Mouse (Mus musculus) liver, postnatal 0 days (tissue): Measurements from ENCODE around the gene Mfsd1.

ENCODE experiments used
- CTCF ChIP-seq: sonication (generic); IDR thresholded peaks from 2 replicates; pipeline ENCODE4 v1.5.1; 2016; ENCODE audit warnings: antibody characterized with exemption, low read depth
- EP300 ChIP-seq: IDR thresholded peaks from 2 replicates; pipeline ENCODE4 v1.6.1; 2016; ENCODE audit warnings: antibody characterized with exemption, low read depth, mild to moderate bottlenecking

DNA sequence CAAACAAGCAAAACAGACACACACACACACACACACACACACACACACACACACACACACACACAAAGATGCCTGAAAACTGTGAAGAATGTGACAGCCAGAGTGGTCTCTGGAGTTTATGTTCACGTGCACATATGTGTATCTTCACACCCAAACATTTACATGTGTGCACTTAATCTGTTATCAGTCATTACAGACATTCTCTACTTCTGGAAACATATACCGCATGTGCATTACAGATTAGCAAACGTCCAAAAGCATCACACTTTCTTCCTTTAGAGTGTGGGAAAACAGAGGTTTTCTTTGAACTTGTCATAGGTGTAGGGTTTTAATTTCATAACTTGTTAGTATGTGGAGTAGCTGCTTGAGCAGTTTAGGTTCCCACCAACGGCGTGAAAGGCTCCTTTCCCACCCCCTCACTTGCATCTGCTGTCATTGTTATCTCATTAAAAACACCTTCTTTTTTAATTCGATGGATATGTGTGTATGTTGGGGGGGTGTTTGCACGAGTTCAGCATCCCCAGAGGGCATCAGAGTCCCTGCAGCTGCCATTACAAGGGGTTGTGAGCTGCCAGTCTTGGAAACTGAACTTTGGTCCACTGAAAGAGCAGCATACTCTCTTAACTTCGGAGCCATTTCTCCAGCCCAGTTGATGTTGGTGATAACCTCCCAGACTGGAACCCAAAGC, 16.9 kb upstream of the Mfsd1 start:
- peak; percentile 97 for TF ChIP-seq EP300
- no peak for TF ChIP-seq CTCF
